Mouse (Mus musculus): ENCODE measurements around the gene Thop1.

DNA sequence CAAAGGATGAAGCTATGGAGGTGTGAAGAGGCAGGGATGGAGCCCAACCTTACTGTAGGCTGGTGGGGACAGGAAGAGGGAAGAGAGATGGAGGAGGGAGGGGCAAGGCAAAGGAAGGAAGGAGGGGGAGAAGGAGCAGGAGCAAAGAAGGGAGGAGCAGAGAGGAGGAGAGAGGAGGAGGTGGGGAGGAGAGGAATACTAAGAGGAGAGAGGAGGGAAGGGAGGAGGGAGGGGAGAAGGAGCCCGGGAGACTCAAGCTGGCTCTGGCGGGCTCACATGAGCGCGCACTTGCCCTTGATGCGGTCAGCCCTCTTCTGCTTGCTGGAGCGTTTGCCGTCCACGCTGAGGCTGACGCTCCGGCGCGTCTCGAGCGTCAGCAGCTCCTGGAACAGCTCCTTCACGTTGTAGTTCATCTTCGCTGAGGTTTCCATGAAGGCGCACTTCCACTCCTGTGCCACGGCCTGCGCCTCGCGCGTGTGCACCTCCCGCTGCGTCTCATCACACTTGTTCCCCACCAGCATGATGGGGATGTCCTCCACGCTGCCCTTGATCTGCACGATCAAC, 48.2 kb upstream of the Thop1 start:
- TF ChIP-seq POLR2A (IDR thresholded peaks at IDR 0.05; ENCODE audit: borderline replicate concordance, low read depth, low read length) (no peak), CTCF (IDR thresholded peaks at IDR 0.05; ENCODE audit: low read depth, low read length) (no peak)

Data from bone marrow macrophage, adult 2 months (primary cell).